Mouse (Mus musculus) hindbrain, embryonic 12.5 days (tissue): ENCODE measurements at regions not wholly inside any gene's neighbourhood (a gene's known extent, or its start where the extent isn't known, plus 50 kb on each side); places are given as distances from the start of the nearest gene placed in this dataset.

Source experiments
- ATAC-seq: fragments of 200-750 bp; cut with Nextera tagmentation; 2 replicates; pipeline ENCODE4 v1.8.0; 2017; ENCODE audit warnings: moderate TSS enrichment; ENCODE audit not compliant: low FRiP score
- H3K27ac ChIP-seq: fragments of 300-500 bp; sonication (generic); 2 replicates; pipeline ENCODE4 v1.5.1; 2016; ENCODE audit warnings: mild to moderate bottlenecking
- H3K27me3 ChIP-seq: fragments of 300-500 bp; sonication (generic); 2 replicates; pipeline ENCODE4 v1.6.1; 2016; ENCODE audit warnings: mild to moderate bottlenecking
- H3K36me3 ChIP-seq: fragments of 300-500 bp; sonication (generic); 2 replicates; pipeline ENCODE4 v1.6.1; 2016; ENCODE audit warnings: mild to moderate bottlenecking
- H3K4me1 ChIP-seq: fragments of 300-500 bp; sonication (generic); 2 replicates; pipeline ENCODE4 v1.6.1; 2016
- H3K4me2 ChIP-seq: fragments of 300-500 bp; sonication (generic); replicated peaks from 2 replicates; pipeline ENCODE4 v1.6.1; 2016; ENCODE audit warnings: mild to moderate bottlenecking
- H3K4me3 ChIP-seq: fragments of 300-500 bp; sonication (generic); 2 replicates; pipeline ENCODE4 v1.5.1; 2016; ENCODE audit warnings: mild to moderate bottlenecking
- H3K9ac ChIP-seq: fragments of 300-500 bp; sonication (generic); 2 replicates; pipeline ENCODE4 v1.6.1; 2016; ENCODE audit warnings: mild to moderate bottlenecking, moderate library complexity
- H3K9me3 ChIP-seq: fragments of 300-500 bp; sonication (generic); replicated peaks from 2 replicates; pipeline ENCODE4 v1.6.1; 2016; ENCODE audit warnings: mild to moderate bottlenecking
- WGBS: fragments of 180-500 bp; shearing (Covaris S2); methylation state at CpG from one replicate; pipeline ENCODE4 v1.1.7; 2016; 5-methylcytosine and 5-hydroxymethylcytosine counted together

DNA sequence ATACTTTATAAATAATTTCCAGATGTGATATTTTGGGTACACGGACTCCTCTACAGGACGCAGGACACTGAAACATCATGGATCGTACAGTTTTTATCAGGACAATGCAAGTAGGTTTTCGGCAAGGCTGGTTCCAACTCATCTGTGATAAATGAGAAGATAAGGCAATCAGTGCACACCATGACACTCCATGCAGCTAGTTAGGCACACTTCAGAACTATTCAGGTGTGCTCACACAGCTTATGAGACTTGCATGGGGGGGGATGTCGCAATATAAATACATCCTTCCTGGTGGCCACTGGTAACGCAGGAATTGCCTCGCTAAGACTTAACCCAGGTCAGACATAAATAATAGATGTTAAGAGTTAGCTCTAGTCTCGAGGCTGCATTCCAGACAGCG is 77.3 kb upstream of the Dnajc24 start:
- H3K27ac ChIP-seq = no peak overlapping the region
- H3K9me3 ChIP-seq = no peaks in the 10 kb centered on the region
- no peak overlapping the region for H3K9ac ChIP-seq
- no peak overlapping the region for H3K4me2 ChIP-seq
- no peak for ATAC-seq
- no peaks in the 10 kb centered on the region for H3K36me3 ChIP-seq
- 64% methylated on average over 9 of the region's 9 CpGs for WGBS
- no peak overlapping the region for H3K4me3 ChIP-seq
- H3K27me3 ChIP-seq = peaks cover 17% of the 10 kb centered on the region
- peaks cover 19% of the 10 kb centered on the region for H3K4me1 ChIP-seq

DNA sequence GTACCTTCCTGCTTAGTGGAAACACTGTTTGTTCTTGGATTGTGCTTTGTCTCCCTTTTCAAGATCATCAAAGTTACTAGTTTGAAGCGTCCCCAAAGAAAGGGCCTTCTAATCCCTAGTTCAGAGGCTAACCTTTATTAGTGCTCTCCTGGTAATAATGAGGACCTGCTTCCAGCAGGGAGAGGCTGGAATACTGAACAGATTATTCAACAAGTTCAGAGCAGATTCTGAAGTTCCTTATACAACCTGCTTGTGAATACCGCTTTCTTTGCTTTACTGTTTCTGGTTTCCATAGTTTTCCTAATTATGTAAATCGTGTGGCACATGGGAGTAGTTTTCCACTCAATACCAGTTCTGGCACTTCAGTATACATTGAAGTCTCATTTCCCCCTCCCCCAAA is 75.2 kb upstream of the Dnajc24 start:
- Histone ChIP-seq H3K36me3 (no peaks in the 10 kb centered on the region), H3K9me3 (no peaks in the 10 kb centered on the region), H3K27me3 (peaks cover 23% of the 10 kb centered on the region), H3K4me1 (peaks cover 14% of the 10 kb centered on the region), H3K27ac (no peak overlapping the region), H3K4me2 (no peak overlapping the region), H3K9ac (no peak overlapping the region), H3K4me3 (no peak overlapping the region)
- WGBS = 50% methylated on average over 3 of the region's 3 CpGs
- no peak for ATAC-seq

- Histone ChIP-seq H3K9ac (no peak overlapping the region), H3K4me1 (peaks cover 3% of the 10 kb centered on the region; the same call in 1 of the 2 replicates), H3K36me3 (no peaks in the 10 kb centered on the region), H3K4me3 (no peak overlapping the region), H3K27me3 (peaks cover 29% of the 10 kb centered on the region), H3K27ac (no peak overlapping the region), H3K4me2 (no peak overlapping the region), H3K9me3 (no peaks in the 10 kb centered on the region)
- WGBS = 38% methylated on average over 6 of the region's 6 CpGs
- ATAC-seq = peak; percentile 71
Observed at GRCm38 (mm10) chr2:106074441-106074840, 71.1 kb upstream of the Dnajc24 start.

- 93% methylated on average over 2 of the region's 2 CpGs for WGBS
- no peak for ATAC-seq
- Histone ChIP-seq H3K4me2 (no peak overlapping the region), H3K9me3 (no peaks in the 10 kb centered on the region), H3K9ac (no peak overlapping the region), H3K27me3 (no peaks in the 10 kb centered on the region; the same call in 1 of the 2 replicates), H3K4me3 (no peak overlapping the region), H3K36me3 (no peaks in the 10 kb centered on the region), H3K4me1 (no peaks in the 10 kb centered on the region), H3K27ac (no peak overlapping the region)
Observed at GRCm38 (mm10) chr2:106064316-106064715, 61.0 kb upstream of the Dnajc24 start.
